Mouse (Mus musculus): ENCODE measurements around the gene Aqp12.
"Not testable (repeated sequence)": the region's sequence is repeated elsewhere in the genome, so short reads cannot be mapped to it uniquely, and the experiment has no call there.

The Aqp12 gene

GRCm38 (mm10) chr1:93006061-93006460, at the start of gene Aqp12:
Aqp12 (plus strand) TSS chr1:93006334.
- DNase-seq: no peak

GRCm38 (mm10) chr1:92956571-92957335, 49.4 kb upstream of the Aqp12 start:
- DNase-seq: peak; percentile 79

- no peak for DNase-seq
Measured at GRCm38 (mm10) chr1:92958999-92959398, 47.1 kb upstream of the Aqp12 start.

- DNase-seq: not testable (repeated sequence)
Measured at GRCm38 (mm10) chr1:92970791-92971190, 35.3 kb upstream of the Aqp12 start.

DNA sequence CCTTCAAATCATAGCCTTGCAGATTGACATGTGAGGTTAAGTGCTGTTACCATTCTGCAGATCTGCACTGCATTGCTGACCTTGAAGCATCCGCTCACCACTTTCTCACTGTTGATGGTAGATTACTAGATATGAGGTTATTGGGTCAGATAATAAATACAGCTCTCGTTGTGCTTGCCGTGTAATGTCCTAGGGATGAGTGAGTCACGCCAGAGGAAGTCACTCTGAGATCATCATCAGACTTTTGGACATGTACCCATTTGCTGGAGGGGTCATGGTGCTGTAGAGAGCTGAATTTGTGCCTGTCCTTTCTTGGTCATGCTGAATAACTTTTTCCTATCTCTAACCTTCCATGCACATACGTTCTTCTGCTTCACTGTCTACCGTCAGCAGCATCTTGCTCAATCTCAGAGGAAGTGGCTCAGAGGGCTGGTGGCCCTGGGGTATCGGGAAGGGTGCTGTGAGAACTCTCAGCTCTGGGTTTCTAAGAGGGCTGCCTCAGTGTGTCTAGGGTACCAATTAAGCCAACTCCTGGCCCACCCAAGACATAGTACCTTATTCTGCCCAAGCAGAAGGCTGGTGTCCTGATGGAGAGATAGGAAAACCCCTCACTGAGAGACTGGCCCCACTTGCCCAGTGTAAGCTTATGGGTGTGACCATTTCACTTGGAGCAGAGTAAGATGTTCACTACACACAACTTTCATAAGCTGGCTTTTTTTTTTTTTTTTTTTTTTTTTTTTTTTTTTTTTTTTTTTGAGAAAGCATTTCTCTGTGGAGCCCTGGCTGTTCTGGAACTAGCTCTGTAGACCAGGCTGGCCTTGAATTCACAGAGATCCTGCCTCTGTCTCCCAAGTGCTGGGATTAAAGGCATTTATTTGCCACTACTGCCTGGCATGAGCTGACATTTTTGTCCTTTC, 34.0 kb upstream of the Aqp12 start:
- DNase-seq: no peak

- peak; percentile 23 for DNase-seq
Measured at GRCm38 (mm10) chr1:92972854-92973253, 33.3 kb upstream of the Aqp12 start.

- no peak for DNase-seq
Measured at GRCm38 (mm10) chr1:92976141-92976566, 30.0 kb upstream of the Aqp12 start.

- no peak for DNase-seq
Measured at GRCm38 (mm10) chr1:92978645-92979044, 27.5 kb upstream of the Aqp12 start.

DNA sequence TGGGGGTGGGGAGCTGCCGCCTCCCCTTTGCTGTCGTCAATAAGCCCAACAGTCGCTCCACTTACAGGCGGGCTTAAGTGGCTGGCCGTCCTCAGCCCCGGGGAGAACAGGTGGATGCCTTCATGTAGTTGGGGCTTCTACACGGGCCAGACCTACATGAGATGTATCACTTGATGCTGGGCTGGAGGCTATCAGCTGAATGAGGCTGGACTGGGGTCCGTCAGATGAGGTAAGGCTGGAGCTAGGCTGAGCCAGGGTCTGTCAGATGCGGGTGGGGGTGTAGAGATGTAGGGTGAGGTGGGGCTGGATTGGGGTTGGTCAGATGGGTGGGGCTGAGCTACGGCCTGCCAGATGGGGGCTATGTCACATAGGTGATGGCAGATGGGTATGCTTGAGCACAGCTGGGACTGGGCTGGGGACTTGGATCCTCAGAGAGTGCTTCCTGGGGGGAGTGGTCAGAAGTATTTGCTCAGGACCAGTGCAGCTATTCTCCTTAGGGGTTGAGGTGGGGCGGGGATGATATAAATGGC, 27.0 kb upstream of the Aqp12 start:
- no peak for DNase-seq

GRCm38 (mm10) chr1:92981056-92981845, 24.9 kb upstream of the Aqp12 start:
- no peak for DNase-seq

- DNase-seq: no peak
Measured at GRCm38 (mm10) chr1:92982931-92983605, 23.1 kb upstream of the Aqp12 start.

DNA sequence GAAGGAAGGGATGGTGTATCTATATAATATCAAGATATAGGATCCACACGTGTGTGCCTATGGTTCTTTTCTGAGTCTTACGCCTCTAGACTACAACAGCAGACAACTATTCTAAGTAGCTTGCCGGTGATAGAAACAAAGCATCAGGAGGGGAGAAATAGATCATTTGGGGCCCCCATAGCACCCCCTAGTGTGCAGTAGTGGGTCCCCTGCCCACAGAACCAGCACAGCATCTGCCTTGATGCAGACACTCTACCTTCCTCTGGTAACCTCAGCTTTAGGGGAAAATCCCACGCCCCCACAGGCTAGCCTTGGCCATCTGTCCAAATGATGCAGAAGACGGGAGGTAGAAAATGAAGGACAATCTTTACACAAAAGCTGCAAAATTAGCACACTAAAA, 21.1 kb upstream of the Aqp12 start:
- peak; percentile 36 for DNase-seq

DNA sequence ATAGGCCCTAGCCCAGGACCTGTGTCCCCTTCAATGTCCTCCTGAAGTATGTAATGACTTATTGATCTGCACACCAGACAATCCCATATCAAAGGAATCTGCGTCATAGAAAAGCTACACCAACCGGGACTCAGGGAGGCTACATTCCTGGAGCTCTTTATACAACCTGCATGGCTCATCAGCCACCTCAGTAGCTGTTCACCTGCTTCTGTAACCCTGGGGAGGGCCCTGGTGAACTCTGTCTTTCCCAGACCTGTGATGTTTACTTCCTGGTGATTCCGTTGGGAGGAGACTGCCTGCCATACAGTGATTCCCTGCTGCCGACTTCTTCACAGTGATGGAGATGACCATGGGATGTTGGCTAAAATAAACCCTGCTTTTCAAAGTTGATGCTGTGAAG, 17.2 kb upstream of the Aqp12 start:
- no peak for DNase-seq

- no peak for DNase-seq
Measured at GRCm38 (mm10) chr1:92989891-92990290, 16.2 kb upstream of the Aqp12 start.

DNA sequence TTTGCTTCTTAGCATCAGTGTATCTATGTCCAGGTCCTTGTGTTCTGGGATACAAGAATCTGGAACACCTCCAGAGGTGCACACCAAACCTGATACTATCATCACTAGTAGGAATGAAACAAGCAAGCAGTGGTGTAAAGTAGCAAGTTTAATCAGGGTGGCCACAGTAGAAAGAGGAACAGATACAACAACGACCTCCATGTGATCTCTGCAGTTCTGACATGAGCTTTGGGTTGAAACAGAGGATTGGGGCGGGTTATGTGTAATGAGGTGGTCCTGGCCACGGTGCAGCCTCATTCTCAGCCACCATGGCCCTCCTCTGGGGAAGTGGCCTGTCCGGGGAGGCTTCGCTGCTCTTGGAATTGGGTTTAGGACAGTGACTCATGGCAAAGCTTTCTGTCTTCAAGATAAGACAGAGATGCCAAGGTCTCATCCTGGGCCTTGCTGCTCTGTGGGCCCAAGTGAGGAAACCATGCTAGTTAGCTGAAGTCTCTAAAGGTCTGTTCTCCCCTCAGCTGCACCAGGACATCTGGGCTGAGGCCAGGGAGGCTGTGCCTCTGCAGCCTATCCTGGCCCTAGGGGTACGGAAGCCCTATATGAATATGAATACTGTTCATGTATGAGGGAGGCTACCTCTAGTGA, 13.8 kb upstream of the Aqp12 start:
- DNase-seq: no peak

GRCm38 (mm10) chr1:92992880-92993279, 13.3 kb upstream of the Aqp12 start:
- no peak for DNase-seq

GRCm38 (mm10) chr1:93009196-93009595, 3.1 kb downstream of the Aqp12 start:
- DNase-seq: no peak

- DNase-seq: peak; percentile 60
Measured at GRCm38 (mm10) chr1:93010731-93011130, 4.6 kb downstream of the Aqp12 start.

- DNase-seq: no peak
Measured at GRCm38 (mm10) chr1:93012103-93012585, 6.0 kb downstream of the Aqp12 start.

GRCm38 (mm10) chr1:93013367-93013766, 7.2 kb downstream of the Aqp12 start:
- no peak for DNase-seq

DNA sequence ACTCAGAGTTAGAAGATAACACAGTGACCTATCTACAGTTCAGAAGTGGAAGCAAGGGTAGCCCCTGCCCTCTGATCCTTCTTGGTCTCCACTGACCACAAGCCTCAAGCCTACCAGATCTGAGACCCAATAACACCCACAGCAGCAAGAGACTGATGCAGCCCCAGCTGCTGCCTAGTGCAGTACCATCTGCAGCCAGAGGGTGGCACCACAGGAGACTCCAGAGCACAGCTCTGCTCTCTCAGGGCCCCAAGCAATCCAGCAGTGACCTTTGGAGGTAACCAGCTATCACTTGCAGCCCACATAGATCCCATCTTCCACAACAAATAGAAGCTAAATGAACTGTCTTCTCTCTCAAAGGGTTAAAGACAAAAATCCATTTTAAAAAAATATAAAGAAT, 8.3 kb downstream of the Aqp12 start:
- peak; percentile 87 for DNase-seq

DNA sequence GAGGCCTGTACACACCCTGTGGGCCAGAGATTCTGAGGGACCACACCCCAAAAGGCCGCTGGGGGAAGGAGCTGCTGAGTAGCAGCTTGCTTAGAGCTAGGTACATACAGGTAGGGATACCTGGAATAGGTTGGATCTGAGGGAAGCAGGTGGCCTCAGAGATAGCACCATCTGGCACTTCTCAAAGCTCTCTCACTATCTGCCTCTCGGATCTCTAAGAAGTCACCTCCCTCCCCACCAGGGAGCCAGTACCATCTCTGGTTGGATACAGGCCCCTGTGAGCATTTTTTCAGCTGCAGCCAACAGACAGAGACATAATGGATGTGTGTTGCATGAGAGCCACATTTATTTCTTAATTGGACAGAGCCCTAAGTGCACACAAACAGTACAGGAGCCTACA, 9.0 kb downstream of the Aqp12 start:
- no peak for DNase-seq

Measured in thymus, postnatal 4 days (tissue).